Mouse (Mus musculus): ENCODE results near the gene Ube2a. TPM values are rescaled to one million over a fixed set of nuclear protein-coding genes. Genes with fewer than 3 reads are reported as not detected.

The Ube2a gene
- polyA plus RNA-seq, 1 experiment from 2014 or later = 117 TPM

GRCm38 (mm10) chrX:36911343-36911742 is 37.6 kb downstream of the Ube2a start:
- no peak for ATAC-seq (replicated peaks; ENCODE audit: low FRiP score, low TSS enrichment, low read depth)
- Histone ChIP-seq H3K9ac (ENCODE audit: low read length) (no peak overlapping the region), H3K36me3 (ENCODE audit: control insufficient read depth, insufficient read depth, low read length) (no peaks in the 10 kb centered on the region), H3K4me1 (replicated peaks; ENCODE audit: control insufficient read depth, insufficient read depth, low read length) (no peaks in the 10 kb centered on the region), H3K27ac (ENCODE audit: low read depth) (no peak overlapping the region), H3K27me3 (replicated peaks; ENCODE audit: control insufficient read depth, insufficient read depth, low read length) (no peaks in the 10 kb centered on the region), H3K9me3 (ENCODE audit: control insufficient read depth, low read length) (no peaks in the 10 kb centered on the region), H3K4me2 (ENCODE audit: low read length) (no peak overlapping the region), H3K4me3 (ENCODE audit: low read depth, low read length) (no peak overlapping the region)
- 49% methylated on average over 12 of the region's 12 CpGs for WGBS
- peak; percentile 69 for DNase-seq (ENCODE audit: low spot score)

GRCm38 (mm10) chrX:36917749-36918148 is 44.0 kb downstream of the Ube2a start:
- no peaks in the 10 kb centered on the region for H3K9me3 ChIP-seq (ENCODE audit: control insufficient read depth, low read length)
- WGBS = 67% methylated on average over 1 of the region's 1 CpGs
- no peak for ATAC-seq (replicated peaks; ENCODE audit: low FRiP score, low TSS enrichment, low read depth)
- no peaks in the 10 kb centered on the region for H3K36me3 ChIP-seq (ENCODE audit: control insufficient read depth, insufficient read depth, low read length)
- no peak overlapping the region for H3K4me2 ChIP-seq (ENCODE audit: low read length)
- H3K27ac ChIP-seq (ENCODE audit: low read depth) = no peak overlapping the region
- H3K9ac ChIP-seq (ENCODE audit: low read length) = no peak overlapping the region
- no peak for DNase-seq (ENCODE audit: low spot score)
- H3K4me1 ChIP-seq (replicated peaks; ENCODE audit: control insufficient read depth, insufficient read depth, low read length) = no peaks in the 10 kb centered on the region
- no peaks in the 10 kb centered on the region for H3K27me3 ChIP-seq (replicated peaks; ENCODE audit: control insufficient read depth, insufficient read depth, low read length)
- H3K4me3 ChIP-seq (ENCODE audit: low read depth, low read length) = no peak overlapping the region

- ATAC-seq (replicated peaks; ENCODE audit: low FRiP score, low TSS enrichment, low read depth) = no peak
- DNase-seq (ENCODE audit: low spot score) = no peak
- no peaks in the 10 kb centered on the region for H3K27me3 ChIP-seq (replicated peaks; ENCODE audit: control insufficient read depth, insufficient read depth, low read length)
- 87% methylated on average over 4 of the region's 4 CpGs for WGBS
- H3K4me2 ChIP-seq (ENCODE audit: low read length) = no peak overlapping the region
- H3K4me1 ChIP-seq (replicated peaks; ENCODE audit: control insufficient read depth, insufficient read depth, low read length) = no peaks in the 10 kb centered on the region
- no peak overlapping the region for H3K4me3 ChIP-seq (ENCODE audit: low read depth, low read length)
- H3K9me3 ChIP-seq (ENCODE audit: control insufficient read depth, low read length) = no peaks in the 10 kb centered on the region
- no peak overlapping the region for H3K9ac ChIP-seq (ENCODE audit: low read length)
- H3K36me3 ChIP-seq (ENCODE audit: control insufficient read depth, insufficient read depth, low read length) = no peaks in the 10 kb centered on the region
- no peak overlapping the region for H3K27ac ChIP-seq (ENCODE audit: low read depth)
Measured at GRCm38 (mm10) chrX:36921346-36921745, 47.6 kb downstream of the Ube2a start.

- Histone ChIP-seq H3K4me3 (ENCODE audit: low read depth, low read length) (no peak overlapping the region), H3K27me3 (replicated peaks; ENCODE audit: control insufficient read depth, insufficient read depth, low read length) (no peaks in the 10 kb centered on the region), H3K36me3 (ENCODE audit: control insufficient read depth, insufficient read depth, low read length) (no peaks in the 10 kb centered on the region), H3K9ac (ENCODE audit: low read length) (no peak overlapping the region), H3K4me2 (ENCODE audit: low read length) (no peak overlapping the region), H3K27ac (ENCODE audit: low read depth) (no peak overlapping the region), H3K9me3 (ENCODE audit: control insufficient read depth, low read length) (no peaks in the 10 kb centered on the region), H3K4me1 (replicated peaks; ENCODE audit: control insufficient read depth, insufficient read depth, low read length) (no peaks in the 10 kb centered on the region)
- WGBS = 86% methylated on average over 4 of the region's 4 CpGs
- DNase-seq (ENCODE audit: low spot score) (no peak), ATAC-seq (replicated peaks; ENCODE audit: low FRiP score, low TSS enrichment, low read depth) (no peak)
Measured at GRCm38 (mm10) chrX:36928791-36929190, 55.1 kb downstream of the Ube2a start.

GRCm38 (mm10) chrX:36929694-36930093 is 56.0 kb downstream of the Ube2a start:
- no peak overlapping the region for H3K9ac ChIP-seq (ENCODE audit: low read length)
- no peak overlapping the region for H3K27ac ChIP-seq (ENCODE audit: low read depth)
- no peaks in the 10 kb centered on the region for H3K9me3 ChIP-seq (ENCODE audit: control insufficient read depth, low read length)
- DNase-seq (ENCODE audit: low spot score) = no peak
- ATAC-seq (replicated peaks; ENCODE audit: low FRiP score, low TSS enrichment, low read depth) = no peak
- H3K4me1 ChIP-seq (replicated peaks; ENCODE audit: control insufficient read depth, insufficient read depth, low read length) = no peaks in the 10 kb centered on the region
- H3K4me2 ChIP-seq (ENCODE audit: low read length) = no peak overlapping the region
- H3K36me3 ChIP-seq (ENCODE audit: control insufficient read depth, insufficient read depth, low read length) = no peaks in the 10 kb centered on the region
- no peak overlapping the region for H3K4me3 ChIP-seq (ENCODE audit: low read depth, low read length)
- no peaks in the 10 kb centered on the region for H3K27me3 ChIP-seq (replicated peaks; ENCODE audit: control insufficient read depth, insufficient read depth, low read length)
- 65% methylated on average over 4 of the region's 4 CpGs for WGBS

- no peak for DNase-seq (ENCODE audit: low spot score)
- no peaks in the 10 kb centered on the region for H3K27me3 ChIP-seq (replicated peaks; ENCODE audit: control insufficient read depth, insufficient read depth, low read length)
- H3K27ac ChIP-seq (ENCODE audit: low read depth) = no peak overlapping the region
- 39% methylated on average over 1 of the region's 1 CpGs for WGBS
- no peak for ATAC-seq (replicated peaks; ENCODE audit: low FRiP score, low TSS enrichment, low read depth)
- no peak overlapping the region for H3K4me2 ChIP-seq (ENCODE audit: low read length)
- H3K4me3 ChIP-seq (ENCODE audit: low read depth, low read length) = no peak overlapping the region
- H3K9me3 ChIP-seq (ENCODE audit: control insufficient read depth, low read length) = no peaks in the 10 kb centered on the region
- H3K4me1 ChIP-seq (replicated peaks; ENCODE audit: control insufficient read depth, insufficient read depth, low read length) = no peaks in the 10 kb centered on the region
- no peaks in the 10 kb centered on the region for H3K36me3 ChIP-seq (ENCODE audit: control insufficient read depth, insufficient read depth, low read length)
- H3K9ac ChIP-seq (ENCODE audit: low read length) = no peak overlapping the region
Measured at GRCm38 (mm10) chrX:36930574-36930973, 56.9 kb downstream of the Ube2a start.

Other genes starting within 250 kb of the Ube2a start
- gene Akap17b, start 228.5 kb upstream of the Ube2a start, polyA plus RNA-seq (2014; fragmentation: Nextera tagmentation; extraction: Ambion mirVana) = 3.2 and 3.3 TPM in 2 replicates
- 1.5 and 2.3 TPM in 2 replicates for gene Slc25a43, start 130.2 kb upstream of the Ube2a start, polyA plus RNA-seq (2014; fragmentation: Nextera tagmentation; extraction: Ambion mirVana)
- 766 and 827 TPM in 2 replicates for gene Slc25a5, start 78.2 kb upstream of the Ube2a start, polyA plus RNA-seq (2014; fragmentation: Nextera tagmentation; extraction: Ambion mirVana)
- gene C330007P06Rik, start 211 bp downstream of the Ube2a start, polyA plus RNA-seq (2014; fragmentation: Nextera tagmentation; extraction: Ambion mirVana) = 30.7 and 32.5 TPM in 2 replicates
- 3.3 and 3.6 TPM in 2 replicates for gene Nkrf, start 29.0 kb downstream of the Ube2a start, polyA plus RNA-seq (2014; fragmentation: Nextera tagmentation; extraction: Ambion mirVana)
- 19.9 and 21.3 TPM in 2 replicates for gene Sept6, start 117.9 kb downstream of the Ube2a start, polyA plus RNA-seq (2014; fragmentation: Nextera tagmentation; extraction: Ambion mirVana)
- 0.11 TPM in 1 of 2 replicates, not detected in the other for gene Sowahd, start 174.9 kb downstream of the Ube2a start, polyA plus RNA-seq (2014; fragmentation: Nextera tagmentation; extraction: Ambion mirVana)
- 637 and 732 TPM in 2 replicates for gene Rpl39, start 211.5 kb downstream of the Ube2a start, polyA plus RNA-seq (2014; fragmentation: Nextera tagmentation; extraction: Ambion mirVana)
- 16.7 and 18.6 TPM in 2 replicates for gene Upf3b, start 236.4 kb downstream of the Ube2a start, polyA plus RNA-seq (2014; fragmentation: Nextera tagmentation; extraction: Ambion mirVana)